Mouse (Mus musculus): ENCODE data around the gene Cdh23. TPM values are rescaled to one million over a fixed set of nuclear protein-coding genes. Genes with fewer than 3 reads are reported as not detected.
"Not testable (repeated sequence)": the region's sequence is repeated elsewhere in the genome, so short reads cannot be mapped to it uniquely, and the experiment has no call there.

The Cdh23 gene
- polyA plus RNA-seq, 1 experiment from 2014 or later, result 0.35 TPM

DNA sequence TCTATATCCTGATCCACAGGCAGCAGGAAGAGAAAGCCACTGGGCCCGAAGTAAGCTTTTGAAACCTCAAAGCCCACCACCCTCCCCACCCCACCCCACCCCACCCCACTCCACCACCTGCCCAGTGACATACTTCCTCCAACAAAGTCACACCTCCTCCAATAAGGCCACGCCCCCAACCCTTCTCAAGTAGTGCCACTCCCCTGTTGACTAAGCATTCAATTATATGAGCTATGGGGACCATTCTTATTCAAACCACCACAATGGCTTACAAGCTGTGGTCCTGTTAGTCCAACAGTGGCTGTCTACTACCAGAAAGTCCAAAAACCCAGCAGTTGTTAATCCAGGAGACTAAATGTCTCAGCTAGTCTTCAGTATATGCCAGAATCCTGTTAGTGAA, 22.2 kb upstream of the Cdh23 start:
- Histone ChIP-seq H3K9me3 (ENCODE audit: low read length) (no peaks in the 10 kb centered on the region), H3K27ac (ENCODE audit: low read length) (no peak overlapping the region), H3K9ac (replicated peaks; ENCODE audit: low read depth) (no peak overlapping the region), H3K27me3 (replicated peaks; ENCODE audit: insufficient read depth, low read length) (no peaks in the 10 kb centered on the region), H3K36me3 (ENCODE audit: insufficient read depth, low read length) (peaks cover 5% of the 10 kb centered on the region; the same call in 1 of the 2 replicates), H3K4me2 (replicated peaks; ENCODE audit: low read depth, low read length) (no peak overlapping the region), H3K4me3 (ENCODE audit: low read depth, low read length) (no peak overlapping the region), H3K4me1 (ENCODE audit: insufficient read depth, low read depth, low read length) (no peaks in the 10 kb centered on the region)
- whole genome bisulfite sequencing, result 91% methylated on average over 2 of the region's 2 CpGs
- no peak for ATAC-seq
- TF ChIP-seq EP300 (IDR thresholded peaks at IDR 0.05) (no peak), CTCF (IDR thresholded peaks at IDR 0.05) (no peak)
- DNase-seq (ENCODE audit: low spot score), result no peak

DNA sequence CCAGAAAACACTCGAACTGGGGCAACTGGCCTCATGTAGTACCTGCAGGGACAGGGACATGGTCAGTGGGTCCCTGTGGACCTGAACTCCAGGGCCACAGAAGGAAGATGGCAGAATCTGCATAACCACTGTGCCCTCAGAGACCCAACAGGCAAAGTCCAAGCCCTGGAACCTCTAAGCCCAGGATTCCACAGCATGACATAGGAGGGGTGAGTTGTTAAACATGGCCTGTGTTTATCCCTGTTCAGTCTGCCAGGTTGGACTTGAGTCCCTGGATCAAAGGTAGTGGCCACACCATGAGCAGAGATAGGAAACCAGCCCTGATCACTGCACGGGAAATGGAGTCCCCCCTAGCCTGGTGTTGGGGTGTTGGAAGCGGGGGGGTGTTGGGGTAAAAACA, 20.2 kb upstream of the Cdh23 start:
- DNase-seq (ENCODE audit: low spot score), result no peak
- WGBS, result 83% methylated on average over 3 of the region's 3 CpGs
- Histone ChIP-seq H3K36me3 (ENCODE audit: insufficient read depth, low read length) (peaks cover 5% of the 10 kb centered on the region; the same call in 1 of the 2 replicates), H3K4me3 (ENCODE audit: low read depth, low read length) (no peak overlapping the region), H3K27me3 (replicated peaks; ENCODE audit: insufficient read depth, low read length) (no peaks in the 10 kb centered on the region), H3K9me3 (ENCODE audit: low read length) (no peaks in the 10 kb centered on the region), H3K4me1 (ENCODE audit: insufficient read depth, low read depth, low read length) (no peaks in the 10 kb centered on the region), H3K9ac (replicated peaks; ENCODE audit: low read depth) (no peak overlapping the region), H3K27ac (ENCODE audit: low read length) (no peak overlapping the region), H3K4me2 (replicated peaks; ENCODE audit: low read depth, low read length) (no peak overlapping the region)
- no peak for TF ChIP-seq CTCF (IDR thresholded peaks at IDR 0.05)
- no peak for TF ChIP-seq EP300 (IDR thresholded peaks at IDR 0.05)
- ATAC-seq, result no peak

GRCm38 (mm10) chr10:60712299-60712698, 16.0 kb upstream of the Cdh23 start:
- H3K9ac ChIP-seq (replicated peaks; ENCODE audit: low read depth); DNase-seq (ENCODE audit: low spot score); H3K27ac ChIP-seq (ENCODE audit: low read length); H3K4me1 ChIP-seq (ENCODE audit: insufficient read depth, low read depth, low read length); H3K36me3 ChIP-seq (ENCODE audit: insufficient read depth, low read length); H3K4me3 ChIP-seq (ENCODE audit: low read depth, low read length); H3K4me2 ChIP-seq (replicated peaks; ENCODE audit: low read depth, low read length); ATAC-seq; H3K27me3 ChIP-seq (replicated peaks; ENCODE audit: insufficient read depth, low read length); H3K9me3 ChIP-seq (ENCODE audit: low read length): not testable (repeated sequence)
- 37% methylated on average over 7 of the region's 8 CpGs for WGBS

GRCm38 (mm10) chr10:60708837-60709236, 12.5 kb upstream of the Cdh23 start:
- ATAC-seq (no peak), DNase-seq (ENCODE audit: low spot score) (no peak)
- Histone ChIP-seq H3K4me3 (ENCODE audit: low read depth, low read length) (no peak overlapping the region), H3K36me3 (ENCODE audit: insufficient read depth, low read length) (no peaks in the 10 kb centered on the region), H3K27me3 (replicated peaks; ENCODE audit: insufficient read depth, low read length) (no peaks in the 10 kb centered on the region), H3K4me2 (replicated peaks; ENCODE audit: low read depth, low read length) (no peak overlapping the region), H3K4me1 (ENCODE audit: insufficient read depth, low read depth, low read length) (no peaks in the 10 kb centered on the region), H3K9ac (replicated peaks; ENCODE audit: low read depth) (no peak overlapping the region), H3K9me3 (ENCODE audit: low read length) (no peaks in the 10 kb centered on the region), H3K27ac (ENCODE audit: low read length) (no peak overlapping the region)
- WGBS, result 73% methylated on average over 5 of the region's 5 CpGs
- no peak for TF ChIP-seq CTCF (IDR thresholded peaks at IDR 0.05)
- no peak for TF ChIP-seq EP300 (IDR thresholded peaks at IDR 0.05)

DNA sequence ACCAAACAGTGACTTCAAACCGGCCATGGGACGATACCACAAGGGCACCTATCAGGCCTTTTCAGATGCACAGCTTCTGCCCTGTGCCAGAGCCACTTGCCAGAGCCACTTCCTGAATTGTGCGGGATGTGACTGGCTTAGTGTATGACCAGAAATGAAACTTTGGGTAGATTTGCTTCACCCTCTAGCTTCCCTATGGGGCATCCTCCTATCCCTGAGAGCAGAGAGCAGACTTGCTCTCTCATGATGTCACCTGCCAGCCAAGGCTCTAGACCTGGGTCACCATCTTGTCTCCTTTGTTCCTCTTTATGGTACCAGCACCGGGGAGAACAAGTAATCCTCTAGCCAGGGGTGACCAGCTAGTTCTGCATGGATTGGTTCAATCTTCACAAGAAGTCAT, 10.0 kb upstream of the Cdh23 start:
- TF ChIP-seq CTCF (IDR thresholded peaks at IDR 0.05), result no peak
- TF ChIP-seq EP300 (IDR thresholded peaks at IDR 0.05), result no peak
- DNase-seq (ENCODE audit: low spot score), result peak; percentile 21
- H3K27ac ChIP-seq (ENCODE audit: low read length), result no peak overlapping the region
- H3K36me3 ChIP-seq (ENCODE audit: insufficient read depth, low read length), result no peaks in the 10 kb centered on the region
- H3K9ac ChIP-seq (replicated peaks; ENCODE audit: low read depth), result no peak overlapping the region
- H3K9me3 ChIP-seq (ENCODE audit: low read length), result no peaks in the 10 kb centered on the region
- 72% methylated on average over 4 of the region's 4 CpGs for WGBS
- no peak for ATAC-seq
- no peaks in the 10 kb centered on the region for H3K27me3 ChIP-seq (replicated peaks; ENCODE audit: insufficient read depth, low read length)
- no peak overlapping the region for H3K4me3 ChIP-seq (ENCODE audit: low read depth, low read length)
- no peaks in the 10 kb centered on the region for H3K4me1 ChIP-seq (ENCODE audit: insufficient read depth, low read depth, low read length)
- no peak overlapping the region for H3K4me2 ChIP-seq (replicated peaks; ENCODE audit: low read depth, low read length)

- Histone ChIP-seq H3K4me1 (ENCODE audit: insufficient read depth, low read depth, low read length) (no peaks in the 10 kb centered on the region), H3K4me3 (ENCODE audit: low read depth, low read length) (no peak overlapping the region), H3K36me3 (ENCODE audit: insufficient read depth, low read length) (no peaks in the 10 kb centered on the region), H3K27me3 (replicated peaks; ENCODE audit: insufficient read depth, low read length) (no peaks in the 10 kb centered on the region), H3K27ac (ENCODE audit: low read length) (no peak overlapping the region), H3K9ac (replicated peaks; ENCODE audit: low read depth) (no peak overlapping the region), H3K4me2 (replicated peaks; ENCODE audit: low read depth, low read length) (no peak overlapping the region), H3K9me3 (ENCODE audit: low read length) (no peaks in the 10 kb centered on the region)
- DNase-seq (ENCODE audit: low spot score) (no peak), ATAC-seq (no peak)
- 65% methylated on average over 2 of the region's 2 CpGs for WGBS
- TF ChIP-seq EP300 (IDR thresholded peaks at IDR 0.05), result no peak
- TF ChIP-seq CTCF (IDR thresholded peaks at IDR 0.05), result no peak
Observed at GRCm38 (mm10) chr10:60705134-60705533, 8.8 kb upstream of the Cdh23 start.

DNA sequence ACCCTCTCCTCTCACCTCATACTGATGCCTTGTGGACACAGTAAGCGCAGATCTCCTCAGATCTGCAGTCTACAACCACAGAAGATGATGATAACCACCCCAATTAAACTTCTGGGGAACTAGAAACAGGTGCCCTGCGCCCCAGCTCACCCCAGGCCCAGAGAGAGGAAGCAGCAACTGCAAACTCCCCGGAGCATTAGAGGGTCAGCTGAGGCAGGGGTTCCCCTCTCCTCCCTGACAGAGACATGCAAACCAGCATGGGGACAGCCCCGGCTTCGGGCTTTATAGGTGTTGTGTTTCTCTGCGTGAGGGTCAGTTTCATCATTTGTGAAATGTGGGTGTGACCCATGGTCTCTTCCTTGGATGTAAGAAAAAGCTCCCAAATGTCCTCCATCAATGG, 1.5 kb upstream of the Cdh23 start:
- H3K4me2 ChIP-seq (replicated peaks; ENCODE audit: low read depth, low read length), result no peak overlapping the region
- no peaks in the 10 kb centered on the region for H3K4me1 ChIP-seq (ENCODE audit: insufficient read depth, low read depth, low read length)
- H3K4me3 ChIP-seq (ENCODE audit: low read depth, low read length), result no peak overlapping the region
- H3K27me3 ChIP-seq (replicated peaks; ENCODE audit: insufficient read depth, low read length), result no peaks in the 10 kb centered on the region
- H3K9ac ChIP-seq (replicated peaks; ENCODE audit: low read depth), result no peak overlapping the region
- DNase-seq (ENCODE audit: low spot score), result no peak
- 83% methylated on average over 6 of the region's 6 CpGs for WGBS
- TF ChIP-seq CTCF (IDR thresholded peaks at IDR 0.05), result no peak
- no peak for TF ChIP-seq EP300 (IDR thresholded peaks at IDR 0.05)
- no peaks in the 10 kb centered on the region for H3K9me3 ChIP-seq (ENCODE audit: low read length)
- H3K36me3 ChIP-seq (ENCODE audit: insufficient read depth, low read length), result no peaks in the 10 kb centered on the region
- no peak overlapping the region for H3K27ac ChIP-seq (ENCODE audit: low read length)
- ATAC-seq, result no peak

All from lung, postnatal 0 days (tissue).